Mouse (Mus musculus): ENCODE results near the gene Cep78.

DNA sequence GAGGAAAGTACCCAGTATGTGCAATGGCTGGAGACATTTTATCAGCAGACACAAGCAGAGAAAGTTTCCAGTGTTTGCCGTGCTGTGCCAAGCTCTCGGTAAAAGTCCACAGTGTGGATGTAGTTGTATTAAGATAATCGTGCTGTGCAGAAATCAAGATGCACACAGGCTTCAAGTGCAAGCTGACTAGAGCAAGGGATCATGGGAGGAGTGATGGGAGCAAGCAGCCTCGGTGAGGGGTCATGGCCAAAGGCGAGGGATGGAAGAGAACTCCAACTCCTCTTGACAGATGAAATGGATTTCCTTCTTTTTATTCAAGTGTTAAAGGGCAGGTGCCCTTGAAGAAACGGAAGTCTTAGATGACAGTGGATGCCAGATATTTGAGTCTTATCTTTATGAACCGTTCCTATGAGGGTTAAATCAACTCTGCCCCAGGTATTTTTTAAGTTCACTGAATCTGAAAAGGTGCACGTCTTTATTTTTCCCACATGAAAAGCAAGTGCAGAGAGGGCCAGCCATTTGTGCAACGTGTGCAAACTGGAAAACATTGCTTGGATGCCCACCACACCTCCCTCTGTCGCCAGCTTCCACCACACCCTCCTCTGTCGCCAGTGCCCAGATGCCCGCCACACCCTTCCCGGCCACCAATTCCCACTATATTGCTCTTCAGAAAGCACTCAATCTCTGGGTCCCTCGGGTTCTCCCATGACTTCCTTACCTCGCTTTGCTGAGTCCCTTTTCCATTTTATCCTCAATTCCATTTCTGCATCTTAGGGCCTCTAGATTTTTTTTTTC, 43.3 kb upstream of the Cep78 start:
- TF ChIP-seq CTCF (IDR thresholded peaks at IDR 0.05; ENCODE audit: low read depth) (no peak), EP300 (IDR thresholded peaks at IDR 0.05; ENCODE audit: low read depth) (no peak)

Data from liver, postnatal 0 days (tissue).